Mouse (Mus musculus): ENCODE measurements around the gene Rab6a. TPM values are rescaled to one million over a fixed set of nuclear protein-coding genes. Genes with fewer than 3 reads are reported as not detected.

Rab6a gene
- polyA plus RNA-seq, 1 experiment from 2014 or later: 294 TPM

- H3K9me3 ChIP-seq (ENCODE audit: control insufficient read depth, low read length): no peaks in the 10 kb centered on the region
- no peaks in the 10 kb centered on the region for H3K27me3 ChIP-seq (replicated peaks; ENCODE audit: control insufficient read depth, insufficient read depth, low read length)
- H3K36me3 ChIP-seq (ENCODE audit: control insufficient read depth, insufficient read depth, low read length): no peaks in the 10 kb centered on the region
- peak overlapping the region; percentile 18 for H3K4me3 ChIP-seq (ENCODE audit: low read length)
- peaks cover 10% of the 10 kb centered on the region for H3K4me1 ChIP-seq (ENCODE audit: control insufficient read depth, insufficient read depth, low read depth, low read length)
- peak overlapping the region; percentile 51; the same call in 1 of the 2 replicates for H3K9ac ChIP-seq (ENCODE audit: low read depth, low read length)
- peak overlapping the region; percentile 52 for H3K4me2 ChIP-seq (ENCODE audit: low read length)
- ATAC-seq: peak; percentile 93
- H3K27ac ChIP-seq (ENCODE audit: low read depth, low read length): peak overlapping the region; percentile 2; the same call in 1 of the 2 replicates
- WGBS: 1% methylated on average over 13 of the region's 13 CpGs
These were observed 56.0 kb downstream of the Rab6a start for GRCm38 (mm10) chr7:100663190-100663589.

- peak; percentile 29; the same call in 1 of the 2 replicates for ATAC-seq
- H3K4me3 ChIP-seq (ENCODE audit: low read length): no peak overlapping the region
- 0 out of 2 replicates have a peak overlapping the region, but pooled peaks have one; percentile 9 for H3K9ac ChIP-seq (ENCODE audit: low read depth, low read length)
- H3K9me3 ChIP-seq (ENCODE audit: control insufficient read depth, low read length): no peaks in the 10 kb centered on the region
- 71% methylated on average over 11 of the region's 11 CpGs for WGBS
- peak overlapping the region; percentile 52 for H3K4me2 ChIP-seq (ENCODE audit: low read length)
- H3K27me3 ChIP-seq (replicated peaks; ENCODE audit: control insufficient read depth, insufficient read depth, low read length): no peaks in the 10 kb centered on the region
- no peak overlapping the region; the same call in 1 of the 2 replicates for H3K27ac ChIP-seq (ENCODE audit: low read depth, low read length)
- H3K4me1 ChIP-seq (ENCODE audit: control insufficient read depth, insufficient read depth, low read depth, low read length): peaks cover 10% of the 10 kb centered on the region
- no peaks in the 10 kb centered on the region for H3K36me3 ChIP-seq (ENCODE audit: control insufficient read depth, insufficient read depth, low read length)
These were observed 56.6 kb downstream of the Rab6a start for GRCm38 (mm10) chr7:100663729-100664304.

GRCm38 (mm10) chr7:100670646-100671045 is 63.4 kb downstream of the Rab6a start:
- no peaks in the 10 kb centered on the region for H3K36me3 ChIP-seq (ENCODE audit: control insufficient read depth, insufficient read depth, low read length)
- H3K4me1 ChIP-seq (ENCODE audit: control insufficient read depth, insufficient read depth, low read depth, low read length): no peaks in the 10 kb centered on the region
- no peak overlapping the region for H3K4me3 ChIP-seq (ENCODE audit: low read length)
- H3K27ac ChIP-seq (ENCODE audit: low read depth, low read length): no peak overlapping the region
- H3K9me3 ChIP-seq (ENCODE audit: control insufficient read depth, low read length): no peaks in the 10 kb centered on the region
- H3K27me3 ChIP-seq (replicated peaks; ENCODE audit: control insufficient read depth, insufficient read depth, low read length): no peaks in the 10 kb centered on the region
- no peak overlapping the region for H3K4me2 ChIP-seq (ENCODE audit: low read length)
- no peak overlapping the region for H3K9ac ChIP-seq (ENCODE audit: low read depth, low read length)
- WGBS: 81% methylated on average over 5 of the region's 5 CpGs
- ATAC-seq: no peak

- no peaks in the 10 kb centered on the region for H3K9me3 ChIP-seq (ENCODE audit: control insufficient read depth, low read length)
- no peaks in the 10 kb centered on the region for H3K4me1 ChIP-seq (ENCODE audit: control insufficient read depth, insufficient read depth, low read depth, low read length)
- H3K27me3 ChIP-seq (replicated peaks; ENCODE audit: control insufficient read depth, insufficient read depth, low read length): no peaks in the 10 kb centered on the region
- H3K27ac ChIP-seq (ENCODE audit: low read depth, low read length): no peak overlapping the region
- WGBS: 27% methylated on average over 7 of the region's 7 CpGs
- ATAC-seq: peak; percentile 50; the same call in 1 of the 2 replicates
- no peak overlapping the region for H3K9ac ChIP-seq (ENCODE audit: low read depth, low read length)
- H3K4me3 ChIP-seq (ENCODE audit: low read length): no peak overlapping the region
- H3K4me2 ChIP-seq (ENCODE audit: low read length): no peak overlapping the region
- H3K36me3 ChIP-seq (ENCODE audit: control insufficient read depth, insufficient read depth, low read length): no peaks in the 10 kb centered on the region
These were observed 66.2 kb downstream of the Rab6a start for GRCm38 (mm10) chr7:100673452-100673851.

GRCm38 (mm10) chr7:100674941-100675340 is 67.7 kb downstream of the Rab6a start:
- ATAC-seq: no peak
- no peaks in the 10 kb centered on the region for H3K36me3 ChIP-seq (ENCODE audit: control insufficient read depth, insufficient read depth, low read length)
- no peak overlapping the region for H3K4me2 ChIP-seq (ENCODE audit: low read length)
- H3K4me1 ChIP-seq (ENCODE audit: control insufficient read depth, insufficient read depth, low read depth, low read length): no peaks in the 10 kb centered on the region
- H3K4me3 ChIP-seq (ENCODE audit: low read length): no peak overlapping the region
- H3K9ac ChIP-seq (ENCODE audit: low read depth, low read length): no peak overlapping the region
- WGBS: 94% methylated on average over 2 of the region's 2 CpGs
- no peaks in the 10 kb centered on the region for H3K27me3 ChIP-seq (replicated peaks; ENCODE audit: control insufficient read depth, insufficient read depth, low read length)
- H3K27ac ChIP-seq (ENCODE audit: low read depth, low read length): no peak overlapping the region
- no peaks in the 10 kb centered on the region for H3K9me3 ChIP-seq (ENCODE audit: control insufficient read depth, low read length)

GRCm38 (mm10) chr7:100678052-100678451 is 70.8 kb downstream of the Rab6a start:
- H3K27me3 ChIP-seq (replicated peaks; ENCODE audit: control insufficient read depth, insufficient read depth, low read length): no peaks in the 10 kb centered on the region
- H3K4me3 ChIP-seq (ENCODE audit: low read length): no peak overlapping the region
- H3K4me1 ChIP-seq (ENCODE audit: control insufficient read depth, insufficient read depth, low read depth, low read length): no peaks in the 10 kb centered on the region
- no peaks in the 10 kb centered on the region for H3K36me3 ChIP-seq (ENCODE audit: control insufficient read depth, insufficient read depth, low read length)
- no peak overlapping the region for H3K27ac ChIP-seq (ENCODE audit: low read depth, low read length)
- H3K4me2 ChIP-seq (ENCODE audit: low read length): no peak overlapping the region
- no peak for ATAC-seq
- H3K9ac ChIP-seq (ENCODE audit: low read depth, low read length): no peak overlapping the region
- WGBS: 86% methylated on average over 5 of the region's 5 CpGs
- H3K9me3 ChIP-seq (ENCODE audit: control insufficient read depth, low read length): no peaks in the 10 kb centered on the region

GRCm38 (mm10) chr7:100678948-100679880 is 72.0 kb downstream of the Rab6a start:
- ATAC-seq: no peak
- no peak overlapping the region for H3K4me2 ChIP-seq (ENCODE audit: low read length)
- H3K27me3 ChIP-seq (replicated peaks; ENCODE audit: control insufficient read depth, insufficient read depth, low read length): no peaks in the 10 kb centered on the region
- H3K27ac ChIP-seq (ENCODE audit: low read depth, low read length): no peak overlapping the region
- no peak overlapping the region for H3K4me3 ChIP-seq (ENCODE audit: low read length)
- no peaks in the 10 kb centered on the region for H3K36me3 ChIP-seq (ENCODE audit: control insufficient read depth, insufficient read depth, low read length)
- H3K9ac ChIP-seq (ENCODE audit: low read depth, low read length): no peak overlapping the region
- 66% methylated on average over 15 of the region's 15 CpGs for WGBS
- no peaks in the 10 kb centered on the region for H3K4me1 ChIP-seq (ENCODE audit: control insufficient read depth, insufficient read depth, low read depth, low read length)
- no peaks in the 10 kb centered on the region for H3K9me3 ChIP-seq (ENCODE audit: control insufficient read depth, low read length)

- 52% methylated on average over 5 of the region's 5 CpGs for whole genome bisulfite sequencing
- no peak for ATAC-seq
- Histone ChIP-seq H3K36me3 (ENCODE audit: control insufficient read depth, insufficient read depth, low read length) (no peaks in the 10 kb centered on the region), H3K4me3 (ENCODE audit: low read length) (no peak overlapping the region), H3K9ac (ENCODE audit: low read depth, low read length) (no peak overlapping the region), H3K27ac (ENCODE audit: low read depth, low read length) (no peak overlapping the region), H3K9me3 (ENCODE audit: control insufficient read depth, low read length) (no peaks in the 10 kb centered on the region), H3K4me2 (ENCODE audit: low read length) (no peak overlapping the region), H3K27me3 (replicated peaks; ENCODE audit: control insufficient read depth, insufficient read depth, low read length) (no peaks in the 10 kb centered on the region), H3K4me1 (ENCODE audit: control insufficient read depth, insufficient read depth, low read depth, low read length) (no peaks in the 10 kb centered on the region)
These were observed 73.9 kb downstream of the Rab6a start for GRCm38 (mm10) chr7:100681132-100681531.

- 65% methylated on average over 1 of the region's 1 CpGs for WGBS
These were observed 76.0 kb downstream of the Rab6a start for GRCm38 (mm10) chr7:100683241-100683640.

More at GRCm38 (mm10) chr7:100683241-100683640, 76.0 kb downstream of the Rab6a start:
- Histone ChIP-seq H3K4me3 (ENCODE audit: low read length) (no peak overlapping the region), H3K9me3 (ENCODE audit: control insufficient read depth, low read length) (no peaks in the 10 kb centered on the region), H3K36me3 (ENCODE audit: control insufficient read depth, insufficient read depth, low read length) (no peaks in the 10 kb centered on the region), H3K27ac (ENCODE audit: low read depth, low read length) (no peak overlapping the region), H3K9ac (ENCODE audit: low read depth, low read length) (no peak overlapping the region), H3K4me1 (ENCODE audit: control insufficient read depth, insufficient read depth, low read depth, low read length) (no peaks in the 10 kb centered on the region), H3K4me2 (ENCODE audit: low read length) (no peak overlapping the region), H3K27me3 (replicated peaks; ENCODE audit: control insufficient read depth, insufficient read depth, low read length) (no peaks in the 10 kb centered on the region)
- ATAC-seq: peak; percentile 28; the same call in 1 of the 2 replicates
